Mouse (Mus musculus): ENCODE data around the gene Nsun3. TPM values are rescaled to one million over a fixed set of nuclear protein-coding genes. Genes with fewer than 3 reads are reported as not detected.

Nsun3 gene
- polyA plus RNA-seq, 1 experiment from 2014 or later = 7.1 TPM

- no peaks in the 10 kb centered on the region for H3K27me3 ChIP-seq (ENCODE audit: control insufficient read depth, insufficient read depth, low read length)
- H3K27ac ChIP-seq (ENCODE audit: low read length) = no peak overlapping the region
- no peaks in the 10 kb centered on the region for H3K4me1 ChIP-seq (ENCODE audit: control insufficient read depth, insufficient read depth, low read length)
- no peak for ATAC-seq (replicated peaks; ENCODE audit: extremely low read depth, insufficient read depth, low FRiP score)
- H3K9ac ChIP-seq (ENCODE audit: low read length) = no peak overlapping the region
- peaks cover 3% of the 10 kb centered on the region; the same call in 1 of the 2 replicates for H3K36me3 ChIP-seq (ENCODE audit: control insufficient read depth, insufficient read depth)
- H3K4me3 ChIP-seq (ENCODE audit: low read length) = no peak overlapping the region
- WGBS = 85% methylated on average over 11 of the region's 11 CpGs
- no peaks in the 10 kb centered on the region for H3K9me3 ChIP-seq (replicated peaks; ENCODE audit: control insufficient read depth, low read length)
- H3K4me2 ChIP-seq (ENCODE audit: low read depth, low read length) = no peak overlapping the region
These were observed 10.6 kb downstream of the Nsun3 start for GRCm38 (mm10) chr16:62776034-62776433.

- Histone ChIP-seq H3K4me3 (ENCODE audit: low read length) (no peak overlapping the region), H3K27me3 (ENCODE audit: control insufficient read depth, insufficient read depth, low read length) (no peaks in the 10 kb centered on the region), H3K9ac (ENCODE audit: low read length) (no peak overlapping the region), H3K4me2 (ENCODE audit: low read depth, low read length) (no peak overlapping the region), H3K36me3 (ENCODE audit: control insufficient read depth, insufficient read depth) (peaks cover 3% of the 10 kb centered on the region; the same call in 1 of the 2 replicates), H3K27ac (ENCODE audit: low read length) (no peak overlapping the region), H3K9me3 (replicated peaks; ENCODE audit: control insufficient read depth, low read length) (no peaks in the 10 kb centered on the region), H3K4me1 (ENCODE audit: control insufficient read depth, insufficient read depth, low read length) (no peaks in the 10 kb centered on the region)
- 77% methylated on average over 4 of the region's 4 CpGs for WGBS
- ATAC-seq (replicated peaks; ENCODE audit: extremely low read depth, insufficient read depth, low FRiP score) = no peak
These were observed 13.2 kb downstream of the Nsun3 start for GRCm38 (mm10) chr16:62773462-62773861.

GRCm38 (mm10) chr16:62758340-62758739 lies 28.3 kb downstream of the Nsun3 start:
- Histone ChIP-seq H3K27me3 (ENCODE audit: control insufficient read depth, insufficient read depth, low read length) (no peaks in the 10 kb centered on the region), H3K27ac (ENCODE audit: low read length) (no peak overlapping the region), H3K4me3 (ENCODE audit: low read length) (no peak overlapping the region), H3K4me2 (ENCODE audit: low read depth, low read length) (no peak overlapping the region), H3K36me3 (ENCODE audit: control insufficient read depth, insufficient read depth) (no peaks in the 10 kb centered on the region), H3K9ac (ENCODE audit: low read length) (no peak overlapping the region), H3K9me3 (replicated peaks; ENCODE audit: control insufficient read depth, low read length) (peaks cover 6% of the 10 kb centered on the region; the same call in 1 of the 2 replicates), H3K4me1 (ENCODE audit: control insufficient read depth, insufficient read depth, low read length) (no peaks in the 10 kb centered on the region)
- no peak for ATAC-seq (replicated peaks; ENCODE audit: extremely low read depth, insufficient read depth, low FRiP score)
- 80% methylated on average over 2 of the region's 2 CpGs for WGBS

GRCm38 (mm10) chr16:62755307-62755706 lies 31.3 kb downstream of the Nsun3 start:
- no peaks in the 10 kb centered on the region for H3K36me3 ChIP-seq (ENCODE audit: control insufficient read depth, insufficient read depth)
- H3K4me1 ChIP-seq (ENCODE audit: control insufficient read depth, insufficient read depth, low read length) = no peaks in the 10 kb centered on the region
- WGBS = 70% methylated on average over 6 of the region's 6 CpGs
- no peak overlapping the region for H3K4me2 ChIP-seq (ENCODE audit: low read depth, low read length)
- no peak for ATAC-seq (replicated peaks; ENCODE audit: extremely low read depth, insufficient read depth, low FRiP score)
- H3K9ac ChIP-seq (ENCODE audit: low read length) = no peak overlapping the region
- H3K9me3 ChIP-seq (replicated peaks; ENCODE audit: control insufficient read depth, low read length) = peaks cover 6% of the 10 kb centered on the region; the same call in 1 of the 2 replicates
- H3K27ac ChIP-seq (ENCODE audit: low read length) = no peak overlapping the region
- no peaks in the 10 kb centered on the region for H3K27me3 ChIP-seq (ENCODE audit: control insufficient read depth, insufficient read depth, low read length)
- no peak overlapping the region for H3K4me3 ChIP-seq (ENCODE audit: low read length)

- peaks cover 4% of the 10 kb centered on the region; the same call in 1 of the 2 replicates for H3K9me3 ChIP-seq (replicated peaks; ENCODE audit: control insufficient read depth, low read length)
- no peak for ATAC-seq (replicated peaks; ENCODE audit: extremely low read depth, insufficient read depth, low FRiP score)
- WGBS = 90% methylated on average over 1 of the region's 1 CpGs
These were observed 33.0 kb downstream of the Nsun3 start for GRCm38 (mm10) chr16:62753597-62753996.

GRCm38 (mm10) chr16:62753079-62753478 lies 33.5 kb downstream of the Nsun3 start:
- 89% methylated on average over 4 of the region's 4 CpGs for WGBS
- Histone ChIP-seq H3K4me1 (ENCODE audit: control insufficient read depth, insufficient read depth, low read length) (no peaks in the 10 kb centered on the region), H3K9ac (ENCODE audit: low read length) (no peak overlapping the region), H3K4me2 (ENCODE audit: low read depth, low read length) (no peak overlapping the region), H3K36me3 (ENCODE audit: control insufficient read depth, insufficient read depth) (no peaks in the 10 kb centered on the region), H3K27me3 (ENCODE audit: control insufficient read depth, insufficient read depth, low read length) (no peaks in the 10 kb centered on the region), H3K9me3 (replicated peaks; ENCODE audit: control insufficient read depth, low read length) (no peaks in the 10 kb centered on the region), H3K4me3 (ENCODE audit: low read length) (no peak overlapping the region), H3K27ac (ENCODE audit: low read length) (no peak overlapping the region)
- no peak for ATAC-seq (replicated peaks; ENCODE audit: extremely low read depth, insufficient read depth, low FRiP score)

More at GRCm38 (mm10) chr16:62753597-62753996, 33.0 kb downstream of the Nsun3 start:
- H3K4me3 ChIP-seq (ENCODE audit: low read length) = no peak overlapping the region
- no peak overlapping the region for H3K9ac ChIP-seq (ENCODE audit: low read length)
- no peaks in the 10 kb centered on the region for H3K4me1 ChIP-seq (ENCODE audit: control insufficient read depth, insufficient read depth, low read length)
- H3K27me3 ChIP-seq (ENCODE audit: control insufficient read depth, insufficient read depth, low read length) = no peaks in the 10 kb centered on the region
- H3K36me3 ChIP-seq (ENCODE audit: control insufficient read depth, insufficient read depth) = no peaks in the 10 kb centered on the region
- H3K27ac ChIP-seq (ENCODE audit: low read length) = no peak overlapping the region
- no peak overlapping the region for H3K4me2 ChIP-seq (ENCODE audit: low read depth, low read length)

- H3K36me3 ChIP-seq (ENCODE audit: control insufficient read depth, insufficient read depth) = no peaks in the 10 kb centered on the region
- H3K9me3 ChIP-seq (replicated peaks; ENCODE audit: control insufficient read depth, low read length) = no peaks in the 10 kb centered on the region
- no peak overlapping the region for H3K4me2 ChIP-seq (ENCODE audit: low read depth, low read length)
- H3K9ac ChIP-seq (ENCODE audit: low read length) = no peak overlapping the region
- WGBS = 70% methylated on average over 2 of the region's 2 CpGs
- no peak overlapping the region for H3K4me3 ChIP-seq (ENCODE audit: low read length)
- no peaks in the 10 kb centered on the region for H3K4me1 ChIP-seq (ENCODE audit: control insufficient read depth, insufficient read depth, low read length)
- no peaks in the 10 kb centered on the region for H3K27me3 ChIP-seq (ENCODE audit: control insufficient read depth, insufficient read depth, low read length)
- ATAC-seq (replicated peaks; ENCODE audit: extremely low read depth, insufficient read depth, low FRiP score) = no peak
- no peak overlapping the region for H3K27ac ChIP-seq (ENCODE audit: low read length)
These were observed 40.7 kb downstream of the Nsun3 start for GRCm38 (mm10) chr16:62745875-62746274.

GRCm38 (mm10) chr16:62734359-62734758 lies 52.3 kb downstream of the Nsun3 start:
- 87% methylated on average over 1 of the region's 1 CpGs for WGBS
- Histone ChIP-seq H3K27me3 (ENCODE audit: control insufficient read depth, insufficient read depth, low read length) (no peaks in the 10 kb centered on the region), H3K4me3 (ENCODE audit: low read length) (no peak overlapping the region), H3K36me3 (ENCODE audit: control insufficient read depth, insufficient read depth) (0 out of 2 replicates have a peak, but pooled peaks cover 3% of the 10 kb centered on the region), H3K4me1 (ENCODE audit: control insufficient read depth, insufficient read depth, low read length) (no peaks in the 10 kb centered on the region), H3K4me2 (ENCODE audit: low read depth, low read length) (no peak overlapping the region), H3K9ac (ENCODE audit: low read length) (no peak overlapping the region), H3K9me3 (replicated peaks; ENCODE audit: control insufficient read depth, low read length) (no peaks in the 10 kb centered on the region), H3K27ac (ENCODE audit: low read length) (no peak overlapping the region)
- no peak for ATAC-seq (replicated peaks; ENCODE audit: extremely low read depth, insufficient read depth, low FRiP score)

- 0 out of 2 replicates have a peak, but pooled peaks cover 3% of the 10 kb centered on the region for H3K36me3 ChIP-seq (ENCODE audit: control insufficient read depth, insufficient read depth)
- 86% methylated on average over 4 of the region's 4 CpGs for WGBS
- 0 out of 2 replicates have a peak, but pooled peaks cover 3% of the 10 kb centered on the region for H3K9me3 ChIP-seq (replicated peaks; ENCODE audit: control insufficient read depth, low read length)
- H3K27me3 ChIP-seq (ENCODE audit: control insufficient read depth, insufficient read depth, low read length) = no peaks in the 10 kb centered on the region
- no peak for ATAC-seq (replicated peaks; ENCODE audit: extremely low read depth, insufficient read depth, low FRiP score)
- H3K4me1 ChIP-seq (ENCODE audit: control insufficient read depth, insufficient read depth, low read length) = no peaks in the 10 kb centered on the region
- H3K9ac ChIP-seq (ENCODE audit: low read length) = no peak overlapping the region
- H3K4me3 ChIP-seq (ENCODE audit: low read length) = no peak overlapping the region
- H3K27ac ChIP-seq (ENCODE audit: low read length) = no peak overlapping the region
- H3K4me2 ChIP-seq (ENCODE audit: low read depth, low read length) = no peak overlapping the region
These were observed 56.3 kb downstream of the Nsun3 start for GRCm38 (mm10) chr16:62730291-62730690.

All from heart, embryonic 16.5 days (tissue).